Mouse (Mus musculus) gastrocnemius, postnatal 10 days (tissue): ENCODE results near the gene Gabpa. TPM values are rescaled to one million over a fixed set of nuclear protein-coding genes. Genes with fewer than 3 reads are reported as not detected.

Source experiments
- DNase-seq: peaks from one replicate; pipeline ENCODE4 v3.0.0; 2021; ENCODE audit warnings: mixed read lengths
- total RNA-seq, 2 experiments: library from RNA; stranded (reverse); gene quantifications; 2 replicates each; pipeline ENCODE4 v1.2.3; 2021

Gene Gabpa
- total RNA-seq, 2 experiments from 2014 or later, result 29.3 to 35.7 TPM

GRCm38 (mm10) chr16:84853492-84853891 lies 18.8 kb downstream of the Gabpa start:
- DNase-seq, result no peak

GRCm38 (mm10) chr16:84864656-84865055 lies 29.9 kb downstream of the Gabpa start:
- no peak for DNase-seq

- no peak for DNase-seq
Measured at GRCm38 (mm10) chr16:84873805-84874204, 39.1 kb downstream of the Gabpa start.

- no peak for DNase-seq
Measured at GRCm38 (mm10) chr16:84875012-84875717, 40.4 kb downstream of the Gabpa start.

- DNase-seq, result no peak
Measured at GRCm38 (mm10) chr16:84875718-84876035, 41.0 kb downstream of the Gabpa start.

GRCm38 (mm10) chr16:84876082-84876481 lies 41.4 kb downstream of the Gabpa start:
- DNase-seq, result no peak

GRCm38 (mm10) chr16:84879146-84879545 lies 44.4 kb downstream of the Gabpa start:
- peak; percentile 76 for DNase-seq

GRCm38 (mm10) chr16:84881168-84881567 lies 46.4 kb downstream of the Gabpa start:
- no peak for DNase-seq

GRCm38 (mm10) chr16:84881754-84882321 lies 47.1 kb downstream of the Gabpa start:
- DNase-seq, result no peak

- DNase-seq, result no peak
Measured at GRCm38 (mm10) chr16:84884572-84884971, 49.8 kb downstream of the Gabpa start.

- DNase-seq, result no peak
Measured at GRCm38 (mm10) chr16:84902995-84903394, 68.3 kb downstream of the Gabpa start.

- no peak for DNase-seq
Measured at GRCm38 (mm10) chr16:84911477-84912165, 76.9 kb downstream of the Gabpa start.

Other genes with a start within 250 kb of the Gabpa start
- 10 to 100 TPM; 22.6 TPM for gene Mrpl39, start 99.2 kb upstream of the Gabpa start, total RNA-seq
- gene Jam2, start 60.8 kb upstream of the Gabpa start, total RNA-seq, result 10 to 100 TPM; 24.3 to 25.4 TPM
- gene Atp5j, start 700 bp downstream of the Gabpa start, total RNA-seq, result 1,000 to 10,000 TPM in 1 of 2 experiments, 100 to 1,000 TPM in 1; 958 to 1,126 TPM